Mouse (Mus musculus): ENCODE data around the gene Maml3. TPM values are rescaled to one million over a fixed set of nuclear protein-coding genes. Genes with fewer than 3 reads are reported as not detected.

Maml3 gene
- polyA plus RNA-seq, 1 experiment = 2.2 TPM

DNA sequence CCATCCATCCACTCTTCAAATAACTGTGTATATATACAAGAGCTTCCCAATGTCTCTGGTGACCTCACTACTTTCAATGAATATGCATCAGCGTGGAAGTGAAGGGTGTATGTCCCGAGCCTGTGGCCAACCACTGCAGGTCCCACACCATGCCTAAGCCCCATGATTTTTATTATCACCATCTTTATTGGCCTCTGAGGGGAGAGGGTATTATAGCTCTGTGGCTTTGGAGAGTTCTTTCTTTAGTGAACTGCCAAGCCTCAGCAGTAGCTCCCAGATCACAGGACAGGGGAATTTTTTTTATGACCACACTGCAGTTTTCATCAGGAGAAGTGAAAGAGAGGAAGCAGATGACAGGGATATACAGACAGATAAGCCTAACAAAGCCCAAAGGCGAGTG, 326.7 kb downstream of the Maml3 start:
- Histone ChIP-seq H3K27ac (ENCODE audit: insufficient read depth, low read depth, low read length) (peak overlapping the region; percentile 63), H3K4me3 (ENCODE audit: insufficient read depth, low read length) (no peak overlapping the region), H3K4me1 (ENCODE audit: control insufficient read depth, insufficient read depth, low read length) (peaks cover 38% of the 10 kb centered on the region)
- TF ChIP-seq CTCF (IDR thresholded peaks at IDR 0.05; ENCODE audit: low read depth, low read length) = no peak
- no peak for TF ChIP-seq POLR2A (IDR thresholded peaks at IDR 0.05; ENCODE audit: borderline replicate concordance, low read depth, low read length)

- H3K4me3 ChIP-seq (ENCODE audit: insufficient read depth, low read length) = no peak overlapping the region
- no peak for TF ChIP-seq CTCF (IDR thresholded peaks at IDR 0.05; ENCODE audit: low read depth, low read length)
- no peak for TF ChIP-seq POLR2A (IDR thresholded peaks at IDR 0.05; ENCODE audit: borderline replicate concordance, low read depth, low read length)
- H3K27ac ChIP-seq (ENCODE audit: insufficient read depth, low read depth, low read length) = no peak overlapping the region
- peaks cover 38% of the 10 kb centered on the region for H3K4me1 ChIP-seq (ENCODE audit: control insufficient read depth, insufficient read depth, low read length)
Measured at GRCm38 (mm10) chr3:51776018-51776611, 328.8 kb downstream of the Maml3 start.

- Histone ChIP-seq H3K4me1 (ENCODE audit: control insufficient read depth, insufficient read depth, low read length) (peaks cover 27% of the 10 kb centered on the region), H3K27ac (ENCODE audit: insufficient read depth, low read depth, low read length) (no peak overlapping the region), H3K4me3 (ENCODE audit: insufficient read depth, low read length) (no peak overlapping the region)
- no peak for TF ChIP-seq POLR2A (IDR thresholded peaks at IDR 0.05; ENCODE audit: borderline replicate concordance, low read depth, low read length)
- TF ChIP-seq CTCF (IDR thresholded peaks at IDR 0.05; ENCODE audit: low read depth, low read length) = no peak
Measured at GRCm38 (mm10) chr3:51773587-51773986, 331.3 kb downstream of the Maml3 start.

- Histone ChIP-seq H3K4me3 (ENCODE audit: insufficient read depth, low read length) (no peak overlapping the region), H3K27ac (ENCODE audit: insufficient read depth, low read depth, low read length) (no peak overlapping the region), H3K4me1 (ENCODE audit: control insufficient read depth, insufficient read depth, low read length) (peaks cover 13% of the 10 kb centered on the region)
- TF ChIP-seq POLR2A (IDR thresholded peaks at IDR 0.05; ENCODE audit: borderline replicate concordance, low read depth, low read length) (no peak), CTCF (IDR thresholded peaks at IDR 0.05; ENCODE audit: low read depth, low read length) (no peak)
Measured at GRCm38 (mm10) chr3:51771839-51772630, 332.8 kb downstream of the Maml3 start.

DNA sequence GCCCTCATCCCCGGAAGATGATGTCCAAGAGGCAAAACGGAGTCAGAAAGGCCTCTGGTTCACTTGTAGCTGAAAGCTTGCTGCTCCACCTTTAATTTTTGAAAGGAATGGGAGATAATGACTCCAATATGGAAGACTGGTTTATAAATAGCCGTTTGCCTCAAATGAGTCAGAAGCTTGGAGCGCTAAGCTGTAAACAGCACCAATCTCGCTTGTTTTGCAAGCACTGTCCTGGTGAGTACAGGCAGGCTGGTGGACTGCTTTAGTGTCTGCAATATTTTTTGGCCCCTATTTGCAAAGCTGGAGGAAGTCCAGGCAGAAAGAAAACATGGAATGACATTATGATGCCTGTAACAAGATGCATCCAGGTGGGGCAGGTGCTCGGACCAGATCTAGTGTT, 335.7 kb downstream of the Maml3 start:
- TF ChIP-seq CTCF (IDR thresholded peaks at IDR 0.05; ENCODE audit: low read depth, low read length) = no peak
- TF ChIP-seq POLR2A (IDR thresholded peaks at IDR 0.05; ENCODE audit: borderline replicate concordance, low read depth, low read length) = no peak
- Histone ChIP-seq H3K4me3 (ENCODE audit: insufficient read depth, low read length) (no peak overlapping the region), H3K4me1 (ENCODE audit: control insufficient read depth, insufficient read depth, low read length) (0 out of 2 replicates have a peak, but pooled peaks cover 2% of the 10 kb centered on the region), H3K27ac (ENCODE audit: insufficient read depth, low read depth, low read length) (no peak overlapping the region)

DNA sequence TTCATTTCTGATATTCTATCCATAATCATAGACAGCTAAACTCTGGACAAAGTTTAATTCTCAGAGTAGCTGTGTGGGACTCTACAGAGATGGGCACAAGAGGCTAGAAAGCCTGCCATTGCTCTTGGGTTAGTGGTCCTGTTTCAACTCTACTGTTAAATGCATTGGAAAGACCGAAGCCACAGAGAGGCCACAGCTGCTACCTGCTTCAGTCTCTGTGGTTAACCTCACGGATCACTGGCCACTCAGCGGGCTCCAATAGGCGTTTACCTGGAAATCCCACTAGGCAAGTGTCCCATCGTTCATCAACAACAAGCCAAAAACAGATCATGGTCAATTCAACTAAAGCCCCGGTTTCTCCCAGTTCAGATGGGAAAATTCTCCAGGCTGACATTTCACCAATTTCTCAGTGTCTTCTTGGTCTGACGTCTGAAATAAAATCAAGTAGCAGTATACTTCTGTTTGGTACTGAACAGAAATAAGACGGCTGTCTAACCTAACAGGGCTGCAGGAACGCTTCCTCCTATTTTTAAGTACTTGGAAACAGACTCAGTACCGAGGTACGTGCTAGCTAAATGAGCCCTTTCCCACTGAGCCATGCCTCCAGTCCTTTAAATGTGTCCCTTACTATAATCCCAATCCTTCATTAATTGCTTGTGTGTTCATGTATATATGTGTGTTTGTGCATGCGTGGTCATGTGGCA, 339.5 kb downstream of the Maml3 start:
- Histone ChIP-seq H3K27ac (ENCODE audit: insufficient read depth, low read depth, low read length) (no peak overlapping the region), H3K4me1 (ENCODE audit: control insufficient read depth, insufficient read depth, low read length) (no peaks in the 10 kb centered on the region), H3K4me3 (ENCODE audit: insufficient read depth, low read length) (no peak overlapping the region)
- TF ChIP-seq POLR2A (IDR thresholded peaks at IDR 0.05; ENCODE audit: borderline replicate concordance, low read depth, low read length) = no peak

- Histone ChIP-seq H3K4me3 (ENCODE audit: insufficient read depth, low read length) (no peak overlapping the region), H3K27ac (ENCODE audit: insufficient read depth, low read depth, low read length) (no peak overlapping the region), H3K4me1 (ENCODE audit: control insufficient read depth, insufficient read depth, low read length) (no peaks in the 10 kb centered on the region)
- TF ChIP-seq CTCF (IDR thresholded peaks at IDR 0.05; ENCODE audit: low read depth, low read length) = no peak
- TF ChIP-seq POLR2A (IDR thresholded peaks at IDR 0.05; ENCODE audit: borderline replicate concordance, low read depth, low read length) = no peak
Measured at GRCm38 (mm10) chr3:51764175-51764574, 340.7 kb downstream of the Maml3 start.

GRCm38 (mm10) chr3:51762900-51763299, 342.0 kb downstream of the Maml3 start:
- H3K4me3 ChIP-seq (ENCODE audit: insufficient read depth, low read length) = no peak overlapping the region
- H3K4me1 ChIP-seq (ENCODE audit: control insufficient read depth, insufficient read depth, low read length) = no peaks in the 10 kb centered on the region
- TF ChIP-seq CTCF (IDR thresholded peaks at IDR 0.05; ENCODE audit: low read depth, low read length) = no peak
- TF ChIP-seq POLR2A (IDR thresholded peaks at IDR 0.05; ENCODE audit: borderline replicate concordance, low read depth, low read length) = no peak
- no peak overlapping the region for H3K27ac ChIP-seq (ENCODE audit: insufficient read depth, low read depth, low read length)

DNA sequence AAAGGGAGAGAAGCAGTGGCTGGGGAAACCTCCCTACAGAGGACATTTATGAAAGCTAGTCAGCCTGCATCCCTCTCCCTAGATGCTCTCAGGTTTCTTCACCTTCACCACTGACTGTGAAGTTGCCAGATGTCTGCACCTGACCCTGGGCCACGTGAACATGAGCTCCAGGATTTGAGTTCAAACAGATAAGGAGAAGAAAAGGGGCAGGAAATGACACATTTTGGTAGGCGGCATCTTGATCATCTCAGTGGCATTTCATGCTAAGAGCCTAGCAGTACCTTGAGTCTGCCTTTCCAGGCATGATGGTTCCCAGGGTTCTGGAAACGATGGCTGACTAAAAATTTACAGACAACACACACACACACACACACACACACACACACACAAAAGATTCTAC, 345.3 kb downstream of the Maml3 start:
- TF ChIP-seq POLR2A (IDR thresholded peaks at IDR 0.05; ENCODE audit: borderline replicate concordance, low read depth, low read length) = no peak
- TF ChIP-seq CTCF (IDR thresholded peaks at IDR 0.05; ENCODE audit: low read depth, low read length) = no peak
- H3K4me1 ChIP-seq (ENCODE audit: control insufficient read depth, insufficient read depth, low read length) = no peaks in the 10 kb centered on the region
- H3K4me3 ChIP-seq (ENCODE audit: insufficient read depth, low read length) = no peak overlapping the region
- no peak overlapping the region for H3K27ac ChIP-seq (ENCODE audit: insufficient read depth, low read depth, low read length)

DNA sequence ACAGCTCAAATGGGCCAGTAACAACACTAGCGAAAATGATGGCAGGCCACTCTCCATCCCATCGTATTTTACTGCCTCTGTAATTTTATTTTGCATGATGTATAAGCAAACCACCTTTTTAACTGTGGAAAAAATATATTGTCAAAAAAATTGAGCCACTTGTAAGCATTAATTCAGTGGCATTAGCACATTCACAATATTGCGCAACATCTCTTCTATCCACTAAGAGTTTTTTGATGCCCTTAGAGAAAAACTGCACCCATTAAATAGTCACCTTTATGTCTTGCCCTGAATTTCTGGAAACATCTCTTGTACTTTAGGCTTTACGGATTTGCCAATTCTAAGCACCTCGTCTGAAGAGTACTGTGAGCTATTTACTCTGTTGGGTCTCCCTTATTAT, 347.8 kb downstream of the Maml3 start:
- TF ChIP-seq POLR2A (IDR thresholded peaks at IDR 0.05; ENCODE audit: borderline replicate concordance, low read depth, low read length) = no peak
- no peak for TF ChIP-seq CTCF (IDR thresholded peaks at IDR 0.05; ENCODE audit: low read depth, low read length)

More for the DNA sequence above, 347.8 kb downstream of the Maml3 start:
- no peaks in the 10 kb centered on the region for H3K4me1 ChIP-seq (ENCODE audit: control insufficient read depth, insufficient read depth, low read length)
- H3K27ac ChIP-seq (ENCODE audit: insufficient read depth, low read depth, low read length) = no peak overlapping the region
- H3K4me3 ChIP-seq (ENCODE audit: insufficient read depth, low read length) = no peak overlapping the region
